Mouse (Mus musculus): ENCODE measurements around the gene Mad1l1. TPM values are rescaled to one million over a fixed set of nuclear protein-coding genes. Genes with fewer than 3 reads are reported as not detected.

The Mad1l1 gene
- polyA plus RNA-seq, 1 experiment from 2014 or later, result 32.0 TPM

DNA sequence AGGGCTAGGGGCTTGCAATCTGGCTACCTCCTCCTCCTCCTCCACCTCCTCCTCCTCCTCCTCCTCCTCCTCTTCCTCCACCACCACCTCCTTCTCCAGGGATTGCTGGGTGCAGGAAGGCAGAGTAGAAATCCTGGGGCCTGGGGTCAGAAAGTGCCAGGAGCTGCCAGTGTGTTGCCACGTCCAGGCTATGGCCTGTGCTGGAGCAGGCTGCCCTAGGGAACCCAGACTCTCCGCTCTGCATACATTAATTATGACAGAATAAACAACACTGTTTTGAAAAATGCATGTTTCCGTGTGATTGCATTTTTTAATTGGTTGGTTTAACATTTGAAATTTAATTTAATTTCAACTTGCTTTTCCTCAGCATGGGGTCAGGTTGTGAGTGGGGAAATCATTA lies 285.7 kb downstream of the Mad1l1 start:
- H3K27ac ChIP-seq (ENCODE audit: low read length), result no peak overlapping the region
- no peak overlapping the region for H3K4me2 ChIP-seq (ENCODE audit: low read length)
- ATAC-seq, result no peak
- H3K4me1 ChIP-seq (ENCODE audit: control insufficient read depth, insufficient read depth, low read length), result no peaks in the 10 kb centered on the region
- H3K27me3 ChIP-seq (ENCODE audit: control insufficient read depth, insufficient read depth, low read depth, low read length), result no peaks in the 10 kb centered on the region
- no peaks in the 10 kb centered on the region for H3K9me3 ChIP-seq (replicated peaks; ENCODE audit: control insufficient read depth, low read length, poor library complexity, severe bottlenecking)
- WGBS, result 59% methylated on average over 3 of the region's 3 CpGs
- no peak overlapping the region for H3K4me3 ChIP-seq (ENCODE audit: low read depth, low read length)
- H3K9ac ChIP-seq (ENCODE audit: low read depth, low read length), result no peak overlapping the region
- no peaks in the 10 kb centered on the region for H3K36me3 ChIP-seq (ENCODE audit: control insufficient read depth, insufficient read depth, low read length)

DNA sequence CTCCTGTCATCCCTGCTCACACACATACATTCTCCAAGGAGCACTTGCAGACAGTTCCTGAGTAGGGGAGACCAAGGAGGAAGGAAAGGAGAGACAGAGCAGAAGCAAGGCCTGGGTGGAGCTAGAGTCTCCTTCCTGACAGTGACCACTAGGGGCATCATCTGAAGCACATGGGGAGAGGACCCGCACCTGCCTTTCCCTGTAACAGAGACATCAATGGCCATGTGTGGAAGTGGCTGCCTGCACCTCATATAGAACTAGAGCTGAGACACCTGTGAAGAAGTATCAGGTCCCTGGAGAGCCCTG lies 286.4 kb downstream of the Mad1l1 start:
- no peak overlapping the region for H3K4me2 ChIP-seq (ENCODE audit: low read length)
- ATAC-seq, result no peak
- H3K4me1 ChIP-seq (ENCODE audit: control insufficient read depth, insufficient read depth, low read length), result no peaks in the 10 kb centered on the region
- no peak overlapping the region for H3K9ac ChIP-seq (ENCODE audit: low read depth, low read length)
- no peak overlapping the region for H3K4me3 ChIP-seq (ENCODE audit: low read depth, low read length)
- no peaks in the 10 kb centered on the region for H3K36me3 ChIP-seq (ENCODE audit: control insufficient read depth, insufficient read depth, low read length)
- no peaks in the 10 kb centered on the region for H3K27me3 ChIP-seq (ENCODE audit: control insufficient read depth, insufficient read depth, low read depth, low read length)
- H3K27ac ChIP-seq (ENCODE audit: low read length), result no peak overlapping the region
- no peaks in the 10 kb centered on the region for H3K9me3 ChIP-seq (replicated peaks; ENCODE audit: control insufficient read depth, low read length, poor library complexity, severe bottlenecking)
- 47% methylated on average over 1 of the region's 1 CpGs for WGBS

DNA sequence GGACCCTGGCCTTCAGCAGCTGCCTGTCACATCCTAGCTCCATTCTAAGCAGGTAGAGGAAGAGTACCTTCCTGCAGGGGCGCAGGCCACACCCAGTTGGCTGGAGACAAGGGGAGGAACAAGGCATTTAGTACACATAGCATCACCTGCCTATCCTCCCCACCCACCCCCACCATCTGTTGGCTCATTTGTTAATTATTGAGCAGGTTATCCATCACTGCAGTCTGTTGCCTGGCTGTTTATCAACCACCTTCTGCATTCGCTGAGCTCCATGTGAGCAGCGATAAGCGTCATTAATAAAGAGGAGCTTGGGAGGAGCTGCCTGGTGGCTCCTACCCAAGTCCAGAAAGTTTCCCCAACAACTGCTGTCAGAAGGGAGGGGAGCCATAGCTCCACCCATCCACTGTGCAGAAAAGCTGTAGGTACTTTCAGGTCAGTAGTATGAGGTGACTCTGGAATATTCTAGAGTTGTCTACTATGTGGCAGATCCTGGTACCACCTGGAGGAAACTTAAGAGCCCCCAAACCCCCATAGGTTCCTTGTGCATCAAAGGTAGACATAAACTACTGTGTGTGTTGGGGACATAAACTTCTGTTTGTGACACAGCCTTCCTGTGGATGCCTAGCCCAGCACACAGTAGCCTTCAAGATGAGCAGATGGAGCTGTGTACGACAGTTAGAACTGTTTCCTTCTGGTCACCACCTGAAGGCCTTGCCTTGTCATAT lies 286.9 kb downstream of the Mad1l1 start:
- no peak for ATAC-seq
- 96% methylated on average over 5 of the region's 5 CpGs for WGBS

DNA sequence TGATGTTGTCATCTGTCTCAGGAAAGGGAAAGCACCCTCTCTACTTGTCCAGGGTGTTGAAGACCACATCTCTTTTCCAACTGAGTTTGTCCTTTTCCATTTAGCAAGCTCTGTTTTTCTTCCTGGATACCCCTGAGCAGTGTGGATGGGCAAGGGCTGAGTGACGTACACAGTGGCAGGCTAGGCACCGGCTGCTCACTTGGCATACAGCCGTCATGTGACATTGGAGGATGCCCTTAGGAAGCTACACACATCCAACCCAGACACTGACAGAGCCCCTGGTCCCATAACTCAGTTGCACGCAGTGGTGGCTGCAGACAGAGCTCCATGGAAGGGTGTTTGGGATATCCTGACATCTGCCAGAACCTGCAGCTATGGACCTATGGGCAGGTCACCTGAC lies 295.0 kb downstream of the Mad1l1 start:
- 88% methylated on average over 4 of the region's 4 CpGs for WGBS
- no peak overlapping the region for H3K4me2 ChIP-seq (ENCODE audit: low read length)
- no peak overlapping the region for H3K9ac ChIP-seq (ENCODE audit: low read depth, low read length)
- H3K4me1 ChIP-seq (ENCODE audit: control insufficient read depth, insufficient read depth, low read length), result peaks cover 4% of the 10 kb centered on the region; the same call in 1 of the 2 replicates
- no peak overlapping the region for H3K27ac ChIP-seq (ENCODE audit: low read length)
- H3K36me3 ChIP-seq (ENCODE audit: control insufficient read depth, insufficient read depth, low read length), result no peaks in the 10 kb centered on the region
- ATAC-seq, result no peak
- no peaks in the 10 kb centered on the region for H3K27me3 ChIP-seq (ENCODE audit: control insufficient read depth, insufficient read depth, low read depth, low read length)
- H3K9me3 ChIP-seq (replicated peaks; ENCODE audit: control insufficient read depth, low read length, poor library complexity, severe bottlenecking), result no peaks in the 10 kb centered on the region
- H3K4me3 ChIP-seq (ENCODE audit: low read depth, low read length), result no peak overlapping the region

More for the DNA sequence above, 286.9 kb downstream of the Mad1l1 start:
- Histone ChIP-seq H3K27ac (ENCODE audit: low read length) (no peak overlapping the region), H3K9me3 (replicated peaks; ENCODE audit: control insufficient read depth, low read length, poor library complexity, severe bottlenecking) (no peaks in the 10 kb centered on the region), H3K4me1 (ENCODE audit: control insufficient read depth, insufficient read depth, low read length) (no peaks in the 10 kb centered on the region), H3K27me3 (ENCODE audit: control insufficient read depth, insufficient read depth, low read depth, low read length) (no peaks in the 10 kb centered on the region), H3K4me2 (ENCODE audit: low read length) (no peak overlapping the region), H3K4me3 (ENCODE audit: low read depth, low read length) (no peak overlapping the region), H3K9ac (ENCODE audit: low read depth, low read length) (no peak overlapping the region), H3K36me3 (ENCODE audit: control insufficient read depth, insufficient read depth, low read length) (no peaks in the 10 kb centered on the region)

DNA sequence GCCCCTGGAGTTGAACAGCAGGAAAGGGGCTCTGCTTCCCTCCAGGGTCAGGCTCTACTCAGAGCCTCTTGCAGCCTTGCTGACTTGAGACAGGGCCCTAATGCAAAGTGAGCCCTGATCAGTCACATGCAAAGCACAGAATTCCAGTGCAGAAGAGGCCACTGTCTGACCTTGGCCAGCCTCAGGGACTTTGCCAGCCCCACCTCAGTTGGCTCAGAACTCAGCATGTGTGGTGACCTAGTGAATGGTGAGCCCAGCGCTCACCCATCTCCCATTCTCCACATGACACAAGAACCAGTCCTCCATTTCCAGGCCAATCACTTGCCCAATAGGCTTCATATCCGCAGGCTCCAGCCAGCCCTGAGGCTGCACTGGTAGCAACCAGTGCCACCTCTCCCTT lies 296.1 kb downstream of the Mad1l1 start:
- no peaks in the 10 kb centered on the region for H3K27me3 ChIP-seq (ENCODE audit: control insufficient read depth, insufficient read depth, low read depth, low read length)
- ATAC-seq, result no peak
- H3K4me2 ChIP-seq (ENCODE audit: low read length), result no peak overlapping the region
- H3K4me3 ChIP-seq (ENCODE audit: low read depth, low read length), result no peak overlapping the region
- H3K36me3 ChIP-seq (ENCODE audit: control insufficient read depth, insufficient read depth, low read length), result no peaks in the 10 kb centered on the region
- no peak overlapping the region for H3K27ac ChIP-seq (ENCODE audit: low read length)
- H3K9me3 ChIP-seq (replicated peaks; ENCODE audit: control insufficient read depth, low read length, poor library complexity, severe bottlenecking), result no peaks in the 10 kb centered on the region
- H3K4me1 ChIP-seq (ENCODE audit: control insufficient read depth, insufficient read depth, low read length), result peaks cover 4% of the 10 kb centered on the region; the same call in 1 of the 2 replicates
- no peak overlapping the region for H3K9ac ChIP-seq (ENCODE audit: low read depth, low read length)
- 98% methylated on average over 2 of the region's 2 CpGs for WGBS

DNA sequence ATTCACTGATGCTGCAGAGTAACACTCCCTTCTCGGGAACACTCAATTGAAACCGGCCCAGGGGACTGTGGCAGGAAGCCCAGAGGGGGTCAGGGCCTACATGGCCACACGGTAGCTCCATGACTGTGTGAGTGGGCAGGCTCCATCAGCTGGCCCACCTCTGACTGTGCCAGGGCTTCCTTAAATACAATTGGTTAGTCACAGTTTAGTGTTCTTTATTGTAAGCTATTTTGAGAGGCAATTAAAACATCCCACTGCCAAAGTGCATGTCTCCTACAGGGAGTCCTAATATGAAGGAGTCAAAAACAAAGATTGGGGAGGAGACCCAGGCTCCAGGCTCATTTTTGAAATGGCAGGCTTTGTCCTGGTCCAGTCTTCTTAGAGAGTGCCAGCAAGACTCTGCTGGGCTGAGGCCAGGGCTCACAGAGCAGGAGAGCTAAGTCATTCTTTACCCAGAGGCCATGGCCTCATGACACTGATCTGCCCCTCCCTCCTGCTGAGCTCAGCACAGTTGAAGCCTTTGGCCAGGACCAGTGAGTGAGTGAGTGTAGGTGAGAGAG lies 297.3 kb downstream of the Mad1l1 start:
- Histone ChIP-seq H3K9ac (ENCODE audit: low read depth, low read length) (no peak overlapping the region), H3K4me3 (ENCODE audit: low read depth, low read length) (no peak overlapping the region), H3K4me2 (ENCODE audit: low read length) (no peak overlapping the region), H3K27me3 (ENCODE audit: control insufficient read depth, insufficient read depth, low read depth, low read length) (no peaks in the 10 kb centered on the region), H3K9me3 (replicated peaks; ENCODE audit: control insufficient read depth, low read length, poor library complexity, severe bottlenecking) (no peaks in the 10 kb centered on the region), H3K4me1 (ENCODE audit: control insufficient read depth, insufficient read depth, low read length) (peaks cover 4% of the 10 kb centered on the region; the same call in 1 of the 2 replicates), H3K36me3 (ENCODE audit: control insufficient read depth, insufficient read depth, low read length) (no peaks in the 10 kb centered on the region), H3K27ac (ENCODE audit: low read length) (no peak overlapping the region)
- 41% methylated on average over 3 of the region's 3 CpGs for WGBS
- ATAC-seq, result peak; percentile 71

DNA sequence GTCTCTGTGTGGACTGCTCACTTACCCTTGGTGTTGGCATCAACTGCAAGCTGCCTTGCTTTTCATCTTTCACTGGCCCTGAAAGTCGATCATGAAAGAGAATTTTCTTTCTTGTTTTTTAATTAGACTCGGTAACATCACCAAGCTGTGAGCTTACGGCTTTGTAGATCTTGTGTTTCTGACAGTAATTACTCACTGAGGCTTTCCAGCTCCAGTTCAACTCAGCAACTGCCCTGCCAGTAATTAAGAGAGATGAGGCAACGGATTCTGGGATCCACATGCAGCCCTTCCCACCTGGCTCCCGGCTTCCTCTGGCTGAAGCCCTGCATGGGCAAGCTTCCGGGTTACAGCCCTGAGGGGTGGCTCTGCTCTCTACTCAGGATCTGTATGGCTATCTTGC lies 298.5 kb downstream of the Mad1l1 start:
- Histone ChIP-seq H3K9ac (ENCODE audit: low read depth, low read length) (no peak overlapping the region), H3K36me3 (ENCODE audit: control insufficient read depth, insufficient read depth, low read length) (no peaks in the 10 kb centered on the region), H3K4me1 (ENCODE audit: control insufficient read depth, insufficient read depth, low read length) (peaks cover 4% of the 10 kb centered on the region; the same call in 1 of the 2 replicates), H3K27me3 (ENCODE audit: control insufficient read depth, insufficient read depth, low read depth, low read length) (no peaks in the 10 kb centered on the region), H3K27ac (ENCODE audit: low read length) (no peak overlapping the region), H3K9me3 (replicated peaks; ENCODE audit: control insufficient read depth, low read length, poor library complexity, severe bottlenecking) (no peaks in the 10 kb centered on the region), H3K4me3 (ENCODE audit: low read depth, low read length) (no peak overlapping the region), H3K4me2 (ENCODE audit: low read length) (no peak overlapping the region)
- 78% methylated on average over 6 of the region's 6 CpGs for WGBS
- no peak for ATAC-seq

DNA sequence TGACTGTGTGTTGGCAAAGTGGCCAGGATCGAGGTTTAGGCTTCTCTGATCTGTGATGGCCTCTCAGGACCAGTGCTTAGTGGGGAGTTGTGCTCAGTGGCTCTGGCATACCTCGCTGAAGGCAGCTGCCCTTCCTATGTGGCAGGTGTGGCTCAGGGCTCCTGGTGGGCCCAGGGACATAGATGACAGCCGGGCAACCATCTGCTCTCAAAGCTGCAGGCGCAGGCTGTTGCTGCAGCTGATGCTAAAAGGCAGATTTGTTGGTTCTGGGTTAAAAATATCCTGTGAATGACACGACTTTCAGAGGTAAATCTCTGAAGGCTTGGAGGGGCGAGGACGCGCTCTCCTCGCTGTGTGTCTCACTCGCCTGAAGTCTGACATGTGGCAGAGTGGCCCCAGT lies 299.6 kb downstream of the Mad1l1 start:
- no peaks in the 10 kb centered on the region for H3K9me3 ChIP-seq (replicated peaks; ENCODE audit: control insufficient read depth, low read length, poor library complexity, severe bottlenecking)
- H3K9ac ChIP-seq (ENCODE audit: low read depth, low read length), result no peak overlapping the region
- no peak for ATAC-seq
- H3K4me3 ChIP-seq (ENCODE audit: low read depth, low read length), result no peak overlapping the region
- WGBS, result 62% methylated on average over 10 of the region's 10 CpGs
- H3K27ac ChIP-seq (ENCODE audit: low read length), result no peak overlapping the region
- no peaks in the 10 kb centered on the region for H3K36me3 ChIP-seq (ENCODE audit: control insufficient read depth, insufficient read depth, low read length)
- no peak overlapping the region for H3K4me2 ChIP-seq (ENCODE audit: low read length)
- H3K27me3 ChIP-seq (ENCODE audit: control insufficient read depth, insufficient read depth, low read depth, low read length), result no peaks in the 10 kb centered on the region
- peaks cover 4% of the 10 kb centered on the region; the same call in 1 of the 2 replicates for H3K4me1 ChIP-seq (ENCODE audit: control insufficient read depth, insufficient read depth, low read length)

DNA sequence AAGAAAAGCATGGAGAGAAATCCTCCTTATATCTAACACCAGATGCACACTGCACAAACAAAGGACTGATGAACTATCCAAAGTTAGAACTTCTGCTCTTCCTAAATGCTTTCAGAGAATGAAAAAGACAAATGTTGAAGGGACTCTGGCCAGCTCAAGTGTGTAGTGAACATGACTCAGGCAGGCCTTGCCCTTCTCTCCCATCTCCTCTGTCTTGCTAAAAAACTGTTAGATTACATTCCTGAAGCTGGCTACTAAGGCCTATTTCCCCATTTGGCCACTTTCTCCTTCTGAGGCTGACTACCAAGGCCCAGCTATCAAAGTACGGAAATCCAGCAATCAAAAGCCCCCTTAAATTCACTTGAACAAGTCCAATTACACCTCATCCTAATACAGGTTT lies 301.7 kb downstream of the Mad1l1 start:
- no peak overlapping the region for H3K4me2 ChIP-seq (ENCODE audit: low read length)
- no peaks in the 10 kb centered on the region for H3K9me3 ChIP-seq (replicated peaks; ENCODE audit: control insufficient read depth, low read length, poor library complexity, severe bottlenecking)
- no peak overlapping the region for H3K27ac ChIP-seq (ENCODE audit: low read length)
- WGBS, result 100% methylated on average over 1 of the region's 1 CpGs
- ATAC-seq, result no peak
- no peak overlapping the region for H3K4me3 ChIP-seq (ENCODE audit: low read depth, low read length)
- H3K36me3 ChIP-seq (ENCODE audit: control insufficient read depth, insufficient read depth, low read length), result no peaks in the 10 kb centered on the region
- no peaks in the 10 kb centered on the region for H3K27me3 ChIP-seq (ENCODE audit: control insufficient read depth, insufficient read depth, low read depth, low read length)
- peaks cover 4% of the 10 kb centered on the region; the same call in 1 of the 2 replicates for H3K4me1 ChIP-seq (ENCODE audit: control insufficient read depth, insufficient read depth, low read length)
- H3K9ac ChIP-seq (ENCODE audit: low read depth, low read length), result no peak overlapping the region

Data from midbrain, embryonic 16.5 days (tissue).